Mouse (Mus musculus) spleen, embryonic (tissue): ENCODE measurements around the gene Spg21.

Source experiments
- CTCF ChIA-PET: fragments of 350-600 bp; sonication (Branson Sonifier 250); formaldehyde crosslinking; loops from one replicate; lab custom pipeline; 2022; lab: Charles Lee

Gene Spg21

GRCm38 (mm10) chr9:65535191-65535722 is 74.5 kb downstream of the Spg21 start:
- CTCF ChIA-PET: interaction anchor here (0.6 to 1.4 kb wide), 3 partner anchors 12 to 28 kb away, joined by 3 to 4 read pairs (median 4); no protein-coding TSS in a partner anchor

GRCm38 (mm10) chr9:65535789-65536469 is 75.2 kb downstream of the Spg21 start:
- CTCF ChIA-PET: interaction anchor here (1.1 kb wide), 1 partner anchor 14 kb away, joined by 3 read pairs; no protein-coding TSS in a partner anchor

GRCm38 (mm10) chr9:65536491-65536890 is 75.7 kb downstream of the Spg21 start:
- CTCF ChIA-PET: interaction anchor here (1.1 kb wide), 1 partner anchor 14 kb away, joined by 3 read pairs; no protein-coding TSS in a partner anchor
